Mouse (Mus musculus): Measurements from ENCODE around the gene Olfr101. TPM values are rescaled to one million over a fixed set of nuclear protein-coding genes. Genes with fewer than 3 reads are reported as not detected.

The Olfr101 gene
- polyA plus RNA-seq (2012; rRNA removed) = not detected in 2 replicates

DNA sequence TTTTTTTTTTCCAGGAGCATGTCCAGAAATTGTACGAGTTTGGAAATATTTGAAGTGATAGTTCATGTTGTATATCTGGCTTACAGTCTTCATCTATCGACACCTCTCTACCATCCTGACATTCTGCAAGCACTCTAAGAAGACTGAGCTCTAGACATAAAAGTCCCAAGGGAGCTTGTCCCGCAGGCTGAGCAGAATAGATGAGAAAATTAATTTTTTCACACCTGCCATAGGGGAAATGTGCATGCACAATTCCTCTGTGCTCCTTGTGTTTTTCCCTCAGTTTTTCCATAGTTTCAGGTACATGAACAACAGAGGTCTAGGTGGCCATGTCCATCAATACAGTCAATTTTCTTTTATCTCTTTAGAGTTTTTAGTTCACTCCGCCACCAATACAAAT is at the start of gene Olfr101:
Gene Olfr101, minus strand, starts transcription at position 101 of the 400 bp plus-strand sequence.

GRCm38 (mm10) chr17:37339598-37339997 is 35.5 kb upstream of the Olfr101 start, which contains the start of gene Olfr103:
Gene Olfr103 (minus strand): TSS chr17:37339698.

DNA sequence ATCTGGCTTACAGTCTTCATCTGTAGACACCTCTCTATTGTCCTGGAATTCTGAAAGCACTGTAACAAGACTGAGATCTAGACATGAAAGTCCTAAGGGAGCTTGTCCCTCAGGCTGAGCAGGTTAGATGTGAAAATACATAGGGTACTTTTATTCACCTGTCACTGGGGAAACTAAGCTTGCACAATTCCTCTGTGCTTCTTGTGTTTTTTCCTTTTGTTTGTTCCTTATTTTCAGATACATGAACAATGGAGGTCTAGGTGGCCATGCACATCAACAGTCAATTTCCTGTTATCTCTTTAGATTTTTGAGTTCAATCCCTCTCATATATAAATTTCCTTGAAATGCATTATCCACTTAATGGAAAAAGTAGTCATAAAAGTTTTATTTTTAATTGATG is 12.8 kb upstream of the Olfr101 start, which contains the start of gene Olfr102:
Gene Olfr102, minus strand, starts transcription at position 101 of the 400 bp plus-strand sequence.

GRCm38 (mm10) chr17:37283360-37283759 is 20.8 kb downstream of the Olfr101 start, which contains the start of gene Olfr99:
Gene Olfr99 (minus strand): TSS chr17:37283460.

GRCm38 (mm10) chr17:37270058-37270701 is 33.9 kb downstream of the Olfr101 start, which contains the start of gene H2-M3:
Gene H2-M3 (plus strand): TSS chr17:37270220.

GRCm38 (mm10) chr17:37263626-37264025 is 40.5 kb downstream of the Olfr101 start, which contains the start of gene Olfr98:
Gene Olfr98 (minus strand): TSS chr17:37263749.

Other genes with a start within 250 kb of the Olfr101 start
- gene Olfr90, start 215.8 kb downstream of the Olfr101 start, polyA plus RNA-seq (2012; rRNA removed) = not detected in 2 replicates
- gene Olfr91, start 206.0 kb downstream of the Olfr101 start, polyA plus RNA-seq (2012; rRNA removed) = not detected in 2 replicates
- gene Olfr92, start 184.2 kb downstream of the Olfr101 start, polyA plus RNA-seq (2012; rRNA removed) = not detected in 2 replicates
- gene Olfr93, start 142.8 kb downstream of the Olfr101 start, polyA plus RNA-seq (2012; rRNA removed) = not detected in 2 replicates
- gene Ubd, start 110.4 kb downstream of the Olfr101 start, polyA plus RNA-seq (2012; rRNA removed) = 0.46 and 0.68 TPM in 2 replicates
- gene Olfr94, start 103.3 kb downstream of the Olfr101 start, polyA plus RNA-seq (2012; rRNA removed) = not detected in 2 replicates
- gene Olfr95, start 91.2 kb downstream of the Olfr101 start, polyA plus RNA-seq (2012; rRNA removed) = not detected in 2 replicates
- gene Olfr96, start 84.2 kb downstream of the Olfr101 start, polyA plus RNA-seq (2012; rRNA removed) = not detected in 2 replicates
- not detected in 2 replicates for gene Olfr97, start 67.0 kb downstream of the Olfr101 start, polyA plus RNA-seq (2012; rRNA removed)
- gene Olfr98, start 40.6 kb downstream of the Olfr101 start, polyA plus RNA-seq (2012; rRNA removed) = not detected in 2 replicates
- 2.6 and 3.0 TPM in 2 replicates for gene H2-M3, start 34.1 kb downstream of the Olfr101 start, polyA plus RNA-seq (2012; rRNA removed)
- gene Olfr99, start 20.9 kb downstream of the Olfr101 start, polyA plus RNA-seq (2012; rRNA removed) = not detected in 2 replicates
- gene Olfr102, start 12.7 kb upstream of the Olfr101 start, polyA plus RNA-seq (2012; rRNA removed) = not detected in 2 replicates
- not detected in 2 replicates for gene Olfr103, start 35.4 kb upstream of the Olfr101 start, polyA plus RNA-seq (2012; rRNA removed)
- not detected in 2 replicates for gene Olfr104-ps, start 55.3 kb upstream of the Olfr101 start, polyA plus RNA-seq (2012; rRNA removed)
- gene Olfr105-ps, start 74.7 kb upstream of the Olfr101 start, polyA plus RNA-seq (2012; rRNA removed) = not detected in 2 replicates
- gene Olfr106-ps, start 86.1 kb upstream of the Olfr101 start, polyA plus RNA-seq (2012; rRNA removed) = not detected in 2 replicates
- gene Olfr107, start 94.9 kb upstream of the Olfr101 start, polyA plus RNA-seq (2012; rRNA removed) = not detected in 2 replicates
- not detected in 2 replicates for gene Olfr108, start 141.2 kb upstream of the Olfr101 start, polyA plus RNA-seq (2012; rRNA removed)
- gene Olfr109, start 154.6 kb upstream of the Olfr101 start, polyA plus RNA-seq (2012; rRNA removed) = not detected in 2 replicates
- gene H2-M2, start 179.2 kb upstream of the Olfr101 start, polyA plus RNA-seq (2012; rRNA removed) = 0.06 TPM in 1 of 2 replicates, not detected in the other
- gene Olfr110, start 188.2 kb upstream of the Olfr101 start, polyA plus RNA-seq (2012; rRNA removed) = 0.02 TPM in 1 of 2 replicates, not detected in the other
- gene Olfr111, start 203.7 kb upstream of the Olfr101 start, polyA plus RNA-seq (2012; rRNA removed) = 0.03 and 0.04 TPM in 2 replicates

All from liver, embryonic 18 days (tissue).